Mouse (Mus musculus): Measurements from ENCODE around the gene Slc3a2. TPM values are rescaled to one million over a fixed set of nuclear protein-coding genes. Genes with fewer than 3 reads are reported as not detected.
"Not testable (repeated sequence)": the region's sequence is repeated elsewhere in the genome, so short reads cannot be mapped to it uniquely, and the experiment has no call there.

The Slc3a2 gene
- polyA plus RNA-seq, 1 experiment from 2014 or later: 91.8 TPM

GRCm38 (mm10) chr19:8723574-8724346 is 591 bp upstream of the Slc3a2 start:
- ATAC-seq (0 out of 2 replicates have a peak, but pooled peaks have one; percentile 12), DNase-seq (ENCODE audit: low spot score) (peak; percentile 68)
- no peaks in the 10 kb centered on the region for H3K27me3 ChIP-seq (replicated peaks; ENCODE audit: insufficient read depth, low read length)
- H3K27ac ChIP-seq (ENCODE audit: low read length): peak overlapping the region; percentile 91
- no peaks in the 10 kb centered on the region; the same call in 1 of the 2 replicates for H3K4me1 ChIP-seq (ENCODE audit: insufficient read depth, low read depth, low read length)
- WGBS: 1% methylated on average over 20 of the region's 20 CpGs
- peak; percentile 37; the same call in 1 of the 2 replicates for TF ChIP-seq EP300 (IDR thresholded peaks at IDR 0.05)
- no peak for TF ChIP-seq CTCF (IDR thresholded peaks at IDR 0.05)
- H3K4me2 ChIP-seq (replicated peaks; ENCODE audit: low read depth, low read length): peak overlapping the region; percentile 64
- peaks cover 12% of the 10 kb centered on the region; the same call in 1 of the 2 replicates for H3K36me3 ChIP-seq (ENCODE audit: insufficient read depth, low read length)
- H3K9me3 ChIP-seq (ENCODE audit: low read length): no peaks in the 10 kb centered on the region
- H3K4me3 ChIP-seq (ENCODE audit: low read depth, low read length): peak overlapping the region; percentile 70
- H3K9ac ChIP-seq (replicated peaks; ENCODE audit: low read depth): peak overlapping the region; percentile 82

GRCm38 (mm10) chr19:8722559-8722906 is 636 bp downstream of the Slc3a2 start:
- peak overlapping the region; percentile 91 for H3K27ac ChIP-seq (ENCODE audit: low read length)
- peak overlapping the region; percentile 70 for H3K4me3 ChIP-seq (ENCODE audit: low read depth, low read length)
- peak overlapping the region; percentile 64 for H3K4me2 ChIP-seq (replicated peaks; ENCODE audit: low read depth, low read length)
- no peak for DNase-seq (ENCODE audit: low spot score)
- H3K27me3 ChIP-seq (replicated peaks; ENCODE audit: insufficient read depth, low read length): no peaks in the 10 kb centered on the region
- ATAC-seq: no peak
- 2% methylated on average over 5 of the region's 5 CpGs for WGBS
- TF ChIP-seq CTCF (IDR thresholded peaks at IDR 0.05) (no peak), EP300 (IDR thresholded peaks at IDR 0.05) (no peak)
- peaks cover 12% of the 10 kb centered on the region; the same call in 1 of the 2 replicates for H3K36me3 ChIP-seq (ENCODE audit: insufficient read depth, low read length)
- no peaks in the 10 kb centered on the region; the same call in 1 of the 2 replicates for H3K4me1 ChIP-seq (ENCODE audit: insufficient read depth, low read depth, low read length)
- H3K9me3 ChIP-seq (ENCODE audit: low read length): no peaks in the 10 kb centered on the region
- peak overlapping the region; percentile 76 for H3K9ac ChIP-seq (replicated peaks; ENCODE audit: low read depth)

- Histone ChIP-seq H3K36me3 (ENCODE audit: insufficient read depth, low read length) (peaks cover 12% of the 10 kb centered on the region; the same call in 1 of the 2 replicates), H3K9me3 (ENCODE audit: low read length) (no peaks in the 10 kb centered on the region), H3K9ac (replicated peaks; ENCODE audit: low read depth) (no peak overlapping the region), H3K4me3 (ENCODE audit: low read depth, low read length) (no peak overlapping the region), H3K4me1 (ENCODE audit: insufficient read depth, low read depth, low read length) (no peaks in the 10 kb centered on the region; the same call in 1 of the 2 replicates), H3K27ac (ENCODE audit: low read length) (no peak overlapping the region), H3K4me2 (replicated peaks; ENCODE audit: low read depth, low read length) (no peak overlapping the region; the same call in 1 of the 2 replicates), H3K27me3 (replicated peaks; ENCODE audit: insufficient read depth, low read length) (no peaks in the 10 kb centered on the region)
- ATAC-seq (no peak), DNase-seq (ENCODE audit: low spot score) (no peak)
- WGBS: 43% methylated on average over 4 of the region's 4 CpGs
- TF ChIP-seq CTCF (IDR thresholded peaks at IDR 0.05): no peak
- TF ChIP-seq EP300 (IDR thresholded peaks at IDR 0.05): no peak
Measured at GRCm38 (mm10) chr19:8722021-8722420, 1.1 kb downstream of the Slc3a2 start.

- no peak overlapping the region for H3K4me2 ChIP-seq (replicated peaks; ENCODE audit: low read depth, low read length)
- H3K27me3 ChIP-seq (replicated peaks; ENCODE audit: insufficient read depth, low read length): no peaks in the 10 kb centered on the region
- no peak overlapping the region for H3K4me3 ChIP-seq (ENCODE audit: low read depth, low read length)
- no peak overlapping the region for H3K27ac ChIP-seq (ENCODE audit: low read length)
- no peaks in the 10 kb centered on the region; the same call in 1 of the 2 replicates for H3K4me1 ChIP-seq (ENCODE audit: insufficient read depth, low read depth, low read length)
- no peaks in the 10 kb centered on the region for H3K9me3 ChIP-seq (ENCODE audit: low read length)
- no peak for ATAC-seq
- no peak for DNase-seq (ENCODE audit: low spot score)
- no peak overlapping the region for H3K9ac ChIP-seq (replicated peaks; ENCODE audit: low read depth)
- TF ChIP-seq CTCF (IDR thresholded peaks at IDR 0.05) (no peak), EP300 (IDR thresholded peaks at IDR 0.05) (no peak)
- 47% methylated on average over 1 of the region's 1 CpGs for WGBS
- H3K36me3 ChIP-seq (ENCODE audit: insufficient read depth, low read length): peaks cover 6% of the 10 kb centered on the region; the same call in 1 of the 2 replicates
Measured at GRCm38 (mm10) chr19:8721378-8721777, 1.8 kb downstream of the Slc3a2 start.

GRCm38 (mm10) chr19:8719037-8719436 is 4.1 kb downstream of the Slc3a2 start:
- H3K27me3 ChIP-seq (replicated peaks; ENCODE audit: insufficient read depth, low read length); H3K9ac ChIP-seq (replicated peaks; ENCODE audit: low read depth); H3K4me3 ChIP-seq (ENCODE audit: low read depth, low read length); H3K4me1 ChIP-seq (ENCODE audit: insufficient read depth, low read depth, low read length); H3K36me3 ChIP-seq (ENCODE audit: insufficient read depth, low read length); H3K27ac ChIP-seq (ENCODE audit: low read length); ATAC-seq; H3K4me2 ChIP-seq (replicated peaks; ENCODE audit: low read depth, low read length); DNase-seq (ENCODE audit: low spot score); H3K9me3 ChIP-seq (ENCODE audit: low read length): not testable (repeated sequence)
- TF ChIP-seq CTCF (IDR thresholded peaks at IDR 0.05): peak; percentile 39

GRCm38 (mm10) chr19:8718357-8718756 is 4.8 kb downstream of the Slc3a2 start:
- no peaks in the 10 kb centered on the region for H3K27me3 ChIP-seq (replicated peaks; ENCODE audit: insufficient read depth, low read length)
- no peak overlapping the region for H3K27ac ChIP-seq (ENCODE audit: low read length)
- ATAC-seq (no peak), DNase-seq (ENCODE audit: low spot score) (peak; percentile 90)
- H3K9ac ChIP-seq (replicated peaks; ENCODE audit: low read depth): no peak overlapping the region
- 62% methylated on average over 3 of the region's 3 CpGs for WGBS
- no peak overlapping the region for H3K4me3 ChIP-seq (ENCODE audit: low read depth, low read length)
- H3K9me3 ChIP-seq (ENCODE audit: low read length): no peaks in the 10 kb centered on the region
- no peaks in the 10 kb centered on the region for H3K4me1 ChIP-seq (ENCODE audit: insufficient read depth, low read depth, low read length)
- H3K4me2 ChIP-seq (replicated peaks; ENCODE audit: low read depth, low read length): no peak overlapping the region
- H3K36me3 ChIP-seq (ENCODE audit: insufficient read depth, low read length): no peaks in the 10 kb centered on the region
- TF ChIP-seq CTCF (IDR thresholded peaks at IDR 0.05): peak; percentile 91
- no peak for TF ChIP-seq EP300 (IDR thresholded peaks at IDR 0.05)
